In the genomic region with DNA sequence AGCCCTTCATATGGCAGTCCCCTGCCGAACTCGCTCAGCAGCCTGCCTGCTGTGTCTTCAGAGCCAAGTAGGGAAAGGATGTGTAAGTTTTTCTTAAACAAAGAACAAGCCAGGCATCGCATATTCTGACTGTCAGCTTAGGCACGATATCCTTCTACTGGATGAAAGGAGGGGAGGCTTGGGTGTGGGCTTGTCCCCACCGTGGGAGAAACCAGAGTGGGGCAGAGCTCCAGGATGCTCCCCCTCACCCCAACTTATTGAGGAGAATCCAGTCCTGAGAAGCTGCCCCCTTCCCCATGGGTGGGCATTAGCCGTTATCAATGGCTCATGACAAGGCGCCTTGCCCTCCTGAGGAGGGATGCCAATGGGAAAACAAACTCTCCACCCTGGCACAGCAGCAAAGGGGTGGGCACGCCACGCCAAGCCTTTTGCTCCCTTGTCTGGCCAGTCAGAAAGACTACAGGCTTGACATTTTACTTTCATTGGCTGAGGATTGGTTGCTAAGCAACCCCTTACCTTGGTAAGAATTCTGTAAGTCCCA, we compare ENCODE assay signal across 11 mouse cellular contexts. TPM values are rescaled to one million over a fixed set of nuclear protein-coding genes. Genes with fewer than 3 reads are reported as not detected.
DNase-seq lines count a peak whose midpoint lies in the region; ATAC-seq and TF ChIP-seq lines count a peak whose summit lies in the region.
"Had no signal": no experiment of that assay in that cellular context is flagged by ENCODE, and none has a peak within 500 bp of the region (broad histone marks: within the 10 kb centered on the region; RNA-seq: fewer than 3 reads in every experiment).

No protein-coding gene starts in this region.

- peak; percentile 40 to 45 for DNase-seq in frontal cortex, postnatal 10 days (ENCODE audit: low spot score in 2 of 2)
- peak; percentile 15 to 43 for DNase-seq in left cerebral cortex, adult 8-10 months (ENCODE audit: low spot score in 2 of 2)
- no peak for DNase-seq in kidney, postnatal 14 days
- DNase-seq in ovary, postnatal 14 days (ENCODE audit: low spot score): no peak
- no peak for DNase-seq in adrenal gland, adult 8-10 months
- DNase-seq: thymus, adult 18-20 months had no signal

- H3K9me3 ChIP-seq in forebrain, embryonic 12.5 days: no peaks in the 10 kb centered on the region

- no peak overlapping the region for H3K4me3 ChIP-seq in forebrain, embryonic 12.5 days (replicated peaks)
- H3K4me3 ChIP-seq in olfactory bulb, adult 2 months (ENCODE audit: insufficient read depth, low read depth, low read length): peak overlapping the region; percentile 23; the same call in 1 of the 2 replicates

- TF ChIP-seq CTCF in olfactory bulb, adult 2 months (IDR thresholded peaks at IDR 0.05; ENCODE audit: insufficient read depth, low read depth, low read length): no peak

- H3K27me3 ChIP-seq in forebrain, embryonic 12.5 days: peaks cover 9% of the 10 kb centered on the region

- H3K36me3 ChIP-seq in forebrain, embryonic 12.5 days (replicated peaks): no peaks in the 10 kb centered on the region

- peak overlapping the region; percentile 30; the same call in 1 of the 2 replicates for H3K4me2 ChIP-seq in forebrain, embryonic 12.5 days

- peak; percentile 57 for ATAC-seq in forebrain, embryonic 12.5 days (ENCODE audit: low FRiP score)

- TF ChIP-seq POLR2A in olfactory bulb, adult 2 months (IDR thresholded peaks at IDR 0.05; ENCODE audit: insufficient read depth, low read depth, low read length): no peak

- 22% methylated on average over 9 of the region's 9 CpGs for WGBS in forebrain, embryonic 12.5 days
- 8% methylated on average over 9 of the region's 9 CpGs for WGBS in olfactory bulb, adult 2 months

- peaks cover 12% of the 10 kb centered on the region for H3K4me1 ChIP-seq in forebrain, embryonic 12.5 days
- H3K4me1 ChIP-seq in olfactory bulb, adult 2 months (ENCODE audit: control insufficient read depth, insufficient read depth, low read length): peaks cover 7% of the 10 kb centered on the region

- no peak overlapping the region for H3K9ac ChIP-seq in forebrain, embryonic 12.5 days
- H3K9ac ChIP-seq: liver, embryonic 14.5 days had no signal

- H3K27ac ChIP-seq in forebrain, embryonic 12.5 days: no peak overlapping the region
- H3K27ac ChIP-seq in olfactory bulb, adult 2 months (ENCODE audit: insufficient read depth, low read depth, low read length): no peak overlapping the region
- H3K27ac ChIP-seq: liver, embryonic 14.5 days had no signal

RNA-seq across cellular contexts. Expression of gene Rxrg, which starts 10.1 kb away (rescaled TPM):
- 3.1 and 3.8 TPM in 2 replicates for polyA plus RNA-seq in forebrain, embryonic 12.5 days (2016; fragmentation: Nextera tagmentation; extraction: Ambion mirVana)
- 10 to 100 TPM; 22.6 to 28.4 (median 24.6) TPM for total RNA-seq in left cerebral cortex, adult 8-10 months (2022)
- not detected in 2 replicates for polyA plus RNA-seq in olfactory bulb, adult 2 months (2012; ENCODE audit: insufficient read depth, insufficient read length, low replicate concordance, missing spikeins)
- 1 to 10 TPM; 1.2 to 3.3 (median 3.0) TPM for total RNA-seq in adrenal gland, adult 8-10 months (2022)
- total RNA-seq: MEL; neutrophil, adult 5-6 weeks had no signal

Comparison
In these comparisons a context has a peak if more than half of its experiments do, and no peak if none do; other contexts are left out.
1. DNase-seq: peak in frontal cortex, postnatal 10 days (2 of 2) and left cerebral cortex, adult 8-10 months (2 of 2); none in kidney, postnatal 14 days (single experiment), ovary, postnatal 14 days (single experiment) and adrenal gland, adult 8-10 months (single experiment).
2. RNA of gene Rxrg, which starts 10.1 kb away (total RNA-seq): 22.6 to 28.4 TPM in left cerebral cortex, adult 8-10 months; 1.2 to 3.3 TPM in adrenal gland, adult 8-10 months; every median in the first group is over 4 times any median in the second.